In the genomic region with DNA sequence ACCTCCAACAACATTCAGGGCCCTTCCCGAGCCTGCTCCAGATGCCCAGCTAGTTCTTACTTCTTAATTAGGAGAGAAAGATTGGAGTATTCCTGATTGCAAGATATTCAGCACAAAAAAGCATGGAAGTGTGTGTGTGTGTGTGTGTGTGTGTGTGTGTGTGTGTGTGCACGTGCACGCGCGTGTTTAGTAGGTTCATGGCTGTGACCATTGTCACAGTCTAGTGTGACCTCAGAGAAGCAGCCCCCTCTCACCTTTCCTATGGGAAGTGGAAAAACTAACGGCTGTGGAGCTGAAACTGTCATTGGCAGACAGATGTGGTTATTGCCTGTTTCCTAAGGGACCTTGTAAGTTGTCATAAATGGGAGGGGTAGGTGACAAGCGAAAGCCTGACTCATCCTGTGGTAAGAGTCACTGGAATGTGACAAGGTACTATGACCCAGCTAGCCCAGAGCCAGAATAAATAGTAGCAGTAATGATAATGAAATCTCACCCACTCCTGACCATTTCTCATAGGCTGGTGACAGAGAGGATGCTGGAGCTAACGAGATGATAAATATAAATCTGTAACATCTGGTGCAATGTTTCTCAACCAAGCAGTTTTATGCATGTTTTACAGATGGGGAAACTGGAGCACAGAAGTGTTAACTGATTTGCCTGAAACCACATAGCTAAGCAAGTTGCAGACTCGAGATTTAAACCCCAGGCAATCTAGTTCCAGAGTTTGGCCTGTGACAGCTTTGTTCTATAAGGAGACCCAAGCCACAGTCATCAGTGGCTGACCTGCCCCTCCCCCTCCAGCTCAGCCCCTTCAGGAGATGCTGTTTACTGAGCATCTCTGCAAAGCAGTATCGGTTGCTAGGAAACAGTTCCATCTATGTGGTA, we compare ENCODE assay signal across 8 mouse cellular contexts. TPM values are rescaled to one million over a fixed set of nuclear protein-coding genes. Genes with fewer than 3 reads are reported as not detected.
DNase-seq lines count a peak whose midpoint lies in the region; ATAC-seq and TF ChIP-seq lines count a peak whose summit lies in the region.

No protein-coding gene starts in this region.

- no peak overlapping the region for H3K9ac ChIP-seq in hindbrain, embryonic 11.5 days (ENCODE audit: low read depth, low read length)
- no peak overlapping the region for H3K9ac ChIP-seq in forebrain, embryonic 16.5 days (replicated peaks; ENCODE audit: low read depth, low read length)
- H3K9ac ChIP-seq in neural tube, embryonic 12.5 days, result no peak overlapping the region
- H3K9ac ChIP-seq in stomach, postnatal 0 days (ENCODE audit: low read length), result no peak overlapping the region

- ATAC-seq in hindbrain, embryonic 11.5 days (ENCODE audit: low FRiP score), result peak; percentile 79
- peak; percentile 83 for ATAC-seq in forebrain, embryonic 16.5 days
- peak; percentile 78 for ATAC-seq in neural tube, embryonic 12.5 days (ENCODE audit: low FRiP score, low read depth)
- no peak for ATAC-seq in stomach, postnatal 0 days (ENCODE audit: low FRiP score, low TSS enrichment)

- H3K9me3 ChIP-seq in hindbrain, embryonic 11.5 days (ENCODE audit: control insufficient read depth, low read length), result no peaks in the 10 kb centered on the region
- H3K9me3 ChIP-seq in hindbrain, embryonic 10.5 days, result no peaks in the 10 kb centered on the region
- H3K9me3 ChIP-seq in forebrain, embryonic 16.5 days (ENCODE audit: control insufficient read depth, low read length), result no peaks in the 10 kb centered on the region
- no peaks in the 10 kb centered on the region for H3K9me3 ChIP-seq in neural tube, embryonic 12.5 days
- no peaks in the 10 kb centered on the region for H3K9me3 ChIP-seq in stomach, postnatal 0 days (ENCODE audit: control insufficient read depth, low read length)

- DNase-seq in hindbrain, embryonic 11.5 days (ENCODE audit: low spot score), result peak; percentile 44
- DNase-seq in hindbrain, embryonic 10.5 days (ENCODE audit: low spot score), result no peak
- peak; percentile 4 for DNase-seq in NIH3T3 (ENCODE audit: low read depth)
- DNase-seq in spleen, postnatal 36 days (ENCODE audit: low spot score in 2 of 2), result no peak
- DNase-seq in stomach, postnatal 0 days (ENCODE audit: low spot score), result no peak
- no peak for DNase-seq in thymus, postnatal 0 days (ENCODE audit: low spot score)

- H3K4me3 ChIP-seq in hindbrain, embryonic 11.5 days (ENCODE audit: low read depth, low read length), result no peak overlapping the region
- H3K4me3 ChIP-seq in hindbrain, embryonic 10.5 days, result no peak overlapping the region
- H3K4me3 ChIP-seq in forebrain, embryonic 16.5 days (replicated peaks; ENCODE audit: low read length), result no peak overlapping the region
- no peak overlapping the region for H3K4me3 ChIP-seq in neural tube, embryonic 12.5 days
- no peak overlapping the region for H3K4me3 ChIP-seq in stomach, postnatal 0 days (ENCODE audit: low read depth, low read length)

- no peak overlapping the region for H3K4me2 ChIP-seq in hindbrain, embryonic 11.5 days (replicated peaks; ENCODE audit: low read depth, low read length)
- no peak overlapping the region for H3K4me2 ChIP-seq in forebrain, embryonic 16.5 days (ENCODE audit: low read length)
- H3K4me2 ChIP-seq in neural tube, embryonic 12.5 days (replicated peaks), result no peak overlapping the region
- no peak overlapping the region for H3K4me2 ChIP-seq in stomach, postnatal 0 days (replicated peaks; ENCODE audit: low read depth)

- 75% methylated on average over 10 of the region's 10 CpGs for WGBS in hindbrain, embryonic 11.5 days
- 76% methylated on average over 10 of the region's 10 CpGs for WGBS in hindbrain, embryonic 10.5 days
- 70% methylated on average over 10 of the region's 10 CpGs for WGBS in forebrain, embryonic 16.5 days
- WGBS in neural tube, embryonic 12.5 days, result 69% methylated on average over 10 of the region's 10 CpGs
- WGBS in stomach, postnatal 0 days, result 71% methylated on average over 10 of the region's 10 CpGs

- TF ChIP-seq EP300 in stomach, postnatal 0 days (optimal IDR thresholded peaks at IDR 0.05), result no peak

- no peaks in the 10 kb centered on the region for H3K36me3 ChIP-seq in hindbrain, embryonic 11.5 days (ENCODE audit: control insufficient read depth, insufficient read depth, low read length)
- no peaks in the 10 kb centered on the region for H3K36me3 ChIP-seq in hindbrain, embryonic 10.5 days
- H3K36me3 ChIP-seq in forebrain, embryonic 16.5 days (ENCODE audit: control insufficient read depth, insufficient read depth), result no peaks in the 10 kb centered on the region
- no peaks in the 10 kb centered on the region for H3K36me3 ChIP-seq in neural tube, embryonic 12.5 days
- H3K36me3 ChIP-seq in stomach, postnatal 0 days (ENCODE audit: control insufficient read depth, insufficient read depth, low read length), result no peaks in the 10 kb centered on the region

- no peaks in the 10 kb centered on the region for H3K4me1 ChIP-seq in hindbrain, embryonic 11.5 days (replicated peaks; ENCODE audit: control insufficient read depth, insufficient read depth, low read length)
- peaks cover 19% of the 10 kb centered on the region for H3K4me1 ChIP-seq in hindbrain, embryonic 10.5 days (replicated peaks)
- H3K4me1 ChIP-seq in forebrain, embryonic 16.5 days (replicated peaks; ENCODE audit: control insufficient read depth, insufficient read depth, low read length), result peaks cover 18% of the 10 kb centered on the region
- peaks cover 8% of the 10 kb centered on the region for H3K4me1 ChIP-seq in neural tube, embryonic 12.5 days
- H3K4me1 ChIP-seq in stomach, postnatal 0 days (replicated peaks; ENCODE audit: control insufficient read depth, insufficient read depth), result no peaks in the 10 kb centered on the region

- no peaks in the 10 kb centered on the region for H3K27me3 ChIP-seq in hindbrain, embryonic 11.5 days (ENCODE audit: control insufficient read depth, insufficient read depth, low read length)
- no peaks in the 10 kb centered on the region for H3K27me3 ChIP-seq in hindbrain, embryonic 10.5 days (ENCODE audit: insufficient read depth, poor library complexity, severe bottlenecking)
- H3K27me3 ChIP-seq in forebrain, embryonic 16.5 days (replicated peaks; ENCODE audit: control insufficient read depth, insufficient read depth, low read length), result no peaks in the 10 kb centered on the region
- no peaks in the 10 kb centered on the region for H3K27me3 ChIP-seq in neural tube, embryonic 12.5 days (replicated peaks)
- H3K27me3 ChIP-seq in stomach, postnatal 0 days (ENCODE audit: control insufficient read depth, insufficient read depth, low read length), result no peaks in the 10 kb centered on the region

- TF ChIP-seq CTCF in stomach, postnatal 0 days (IDR thresholded peaks at IDR 0.05; ENCODE audit: low read depth), result no peak

- no peak overlapping the region for H3K27ac ChIP-seq in hindbrain, embryonic 11.5 days (ENCODE audit: low read depth, low read length)
- H3K27ac ChIP-seq in hindbrain, embryonic 10.5 days, result no peak overlapping the region
- peak overlapping the region; percentile 10; the same call in 1 of the 2 replicates for H3K27ac ChIP-seq in forebrain, embryonic 16.5 days (ENCODE audit: low read length)
- no peak overlapping the region for H3K27ac ChIP-seq in neural tube, embryonic 12.5 days
- H3K27ac ChIP-seq in stomach, postnatal 0 days (replicated peaks), result no peak overlapping the region

RNA-seq across cellular contexts. Expression of a gene that starts 11.4 kb away (rescaled TPM):
- polyA plus RNA-seq in hindbrain, embryonic 11.5 days (2014; fragmentation: Nextera tagmentation; extraction: Ambion mirVana), result 60.7 and 81.7 TPM in 2 replicates
- polyA plus RNA-seq in hindbrain, embryonic 10.5 days (2016; fragmentation: Nextera tagmentation; extraction: Ambion mirVana), result 49.0 and 49.2 TPM in 2 replicates
- polyA plus RNA-seq in forebrain, embryonic 16.5 days (2015; fragmentation: Nextera tagmentation; extraction: Ambion mirVana), result 81.0 and 91.4 TPM in 2 replicates
- 59.8 and 63.7 TPM in 2 replicates for polyA plus RNA-seq in neural tube, embryonic 12.5 days (2016; fragmentation: Nextera tagmentation; extraction: Ambion mirVana)
- 6.1 and 6.3 TPM in 2 replicates for polyA plus RNA-seq in stomach, postnatal 0 days (2015; fragmentation: Nextera tagmentation; extraction: Ambion mirVana)
- 9.4 and 12.9 TPM in 2 replicates for polyA plus RNA-seq in thymus, postnatal 0 days (2015; fragmentation: Nextera tagmentation; extraction: Ambion mirVana)

Comparison
In these comparisons a context has a peak if more than half of its experiments do, and no peak if none do; other contexts are left out.
1. DNase-seq: peak in hindbrain, embryonic 11.5 days (single experiment) and NIH3T3 (single experiment); none in hindbrain, embryonic 10.5 days (single experiment), spleen, postnatal 36 days (0 of 2), stomach, postnatal 0 days (single experiment) and thymus, postnatal 0 days (single experiment).